Mouse (Mus musculus) forebrain, embryonic 15.5 days (tissue): ENCODE measurements around the gene Tpgs1. TPM values are rescaled to one million over a fixed set of nuclear protein-coding genes. Genes with fewer than 3 reads are reported as not detected.

Experiments
- ATAC-seq: fragments of 200-750 bp; cut with Nextera tagmentation; replicated peaks from 2 replicates; pipeline ENCODE4 v1.8.0; 2017; ENCODE audit warnings: mild to moderate bottlenecking, moderate TSS enrichment, moderate library complexity
- H3K27ac ChIP-seq: fragments of 300-500 bp; sonication (generic); replicated peaks from 2 replicates; pipeline ENCODE4 v1.5.1; 2015; ENCODE audit warnings: mild to moderate bottlenecking, inconsistent platforms
- H3K27me3 ChIP-seq: fragments of 300-500 bp; sonication (generic); 2 replicates; pipeline ENCODE4 v1.6.1; 2015; ENCODE audit warnings: inconsistent platforms
- H3K36me3 ChIP-seq: fragments of 300-500 bp; sonication (generic); 2 replicates; pipeline ENCODE4 v1.6.1; 2015; ENCODE audit warnings: mild to moderate bottlenecking, inconsistent platforms
- H3K4me1 ChIP-seq: fragments of 300-500 bp; sonication (generic); 2 replicates; pipeline ENCODE4 v1.6.1; 2015; ENCODE audit warnings: inconsistent platforms
- H3K4me2 ChIP-seq: fragments of 300-500 bp; sonication (generic); replicated peaks from 2 replicates; pipeline ENCODE4 v1.6.1; 2015; ENCODE audit warnings: mild to moderate bottlenecking, inconsistent platforms
- H3K4me3 ChIP-seq: fragments of 300-500 bp; sonication (generic); 2 replicates; pipeline ENCODE4 v1.5.1; 2015; ENCODE audit warnings: mild to moderate bottlenecking, inconsistent platforms
- H3K9ac ChIP-seq: fragments of 300-500 bp; sonication (generic); replicated peaks from 2 replicates; pipeline ENCODE4 v1.6.1; 2015; ENCODE audit warnings: mild to moderate bottlenecking, inconsistent platforms
- H3K9me3 ChIP-seq: fragments of 300-500 bp; sonication (generic); 2 replicates; pipeline ENCODE4 v1.6.1; 2016; ENCODE audit warnings: inconsistent platforms
- WGBS: fragments of 180-500 bp; shearing (Covaris S2); methylation state at CpG from one replicate; pipeline ENCODE4 v1.1.7; 2015; ENCODE audit warnings: mixed read lengths; 5-methylcytosine and 5-hydroxymethylcytosine counted together
- polyA plus RNA-seq: library from polyadenylated mRNA; unstranded; fragments of >200 nt; fragmentation: Nextera tagmentation; extraction: Ambion mirVana; gene quantifications from 2 replicates; pipeline ENCODE4 v1.2.1, GENCODE M21; 2015

The Tpgs1 gene
- polyA plus RNA-seq, 1 experiment from 2014 or later = 80.0 TPM

GRCm38 (mm10) chr10:79671396-79672087, 2.4 kb downstream of the Tpgs1 start:
- Histone ChIP-seq H3K9ac (no peak overlapping the region), H3K9me3 (no peaks in the 10 kb centered on the region), H3K4me3 (no peak overlapping the region), H3K27ac (no peak overlapping the region), H3K36me3 (no peaks in the 10 kb centered on the region), H3K4me1 (peaks cover 21% of the 10 kb centered on the region), H3K4me2 (no peak overlapping the region), H3K27me3 (no peaks in the 10 kb centered on the region)
- 77% methylated on average over 6 of the region's 6 CpGs for WGBS
- ATAC-seq = no peak

GRCm38 (mm10) chr10:79672088-79672455, 2.9 kb downstream of the Tpgs1 start:
- Histone ChIP-seq H3K9ac (no peak overlapping the region), H3K4me2 (no peak overlapping the region), H3K36me3 (no peaks in the 10 kb centered on the region), H3K9me3 (no peaks in the 10 kb centered on the region), H3K4me3 (no peak overlapping the region), H3K4me1 (peaks cover 21% of the 10 kb centered on the region), H3K27me3 (no peaks in the 10 kb centered on the region), H3K27ac (no peak overlapping the region)
- no peak for ATAC-seq
- 66% methylated on average over 3 of the region's 3 CpGs for WGBS

- WGBS = 94% methylated on average over 3 of the region's 3 CpGs
- H3K4me1 ChIP-seq = peaks cover 19% of the 10 kb centered on the region
These were observed 3.9 kb downstream of the Tpgs1 start for GRCm38 (mm10) chr10:79673054-79673453.

GRCm38 (mm10) chr10:79675346-79676035, 6.3 kb downstream of the Tpgs1 start:
- H3K36me3 ChIP-seq = no peaks in the 10 kb centered on the region
- H3K9ac ChIP-seq = no peak overlapping the region
- H3K4me1 ChIP-seq = peaks cover 8% of the 10 kb centered on the region
- no peak overlapping the region for H3K4me2 ChIP-seq
- 60% methylated on average over 44 of the region's 44 CpGs for WGBS
- no peak overlapping the region for H3K4me3 ChIP-seq
- H3K27me3 ChIP-seq = no peaks in the 10 kb centered on the region
- no peaks in the 10 kb centered on the region for H3K9me3 ChIP-seq
- no peak overlapping the region for H3K27ac ChIP-seq
- no peak for ATAC-seq

More at GRCm38 (mm10) chr10:79673054-79673453, 3.9 kb downstream of the Tpgs1 start:
- no peak overlapping the region for H3K9ac ChIP-seq
- no peaks in the 10 kb centered on the region for H3K36me3 ChIP-seq
- no peaks in the 10 kb centered on the region for H3K9me3 ChIP-seq
- H3K4me2 ChIP-seq = no peak overlapping the region
- H3K4me3 ChIP-seq = no peak overlapping the region
- no peaks in the 10 kb centered on the region for H3K27me3 ChIP-seq
- ATAC-seq = no peak
- no peak overlapping the region for H3K27ac ChIP-seq

- no peaks in the 10 kb centered on the region for H3K9me3 ChIP-seq
- peak overlapping the region; percentile 54 for H3K9ac ChIP-seq
- H3K4me1 ChIP-seq = peaks cover 25% of the 10 kb centered on the region
- H3K27ac ChIP-seq = peak overlapping the region; percentile 95
- H3K4me3 ChIP-seq = peak overlapping the region; percentile 87
- H3K36me3 ChIP-seq = peaks cover 18% of the 10 kb centered on the region
- 39% methylated on average over 11 of the region's 11 CpGs for WGBS
- H3K4me2 ChIP-seq = peak overlapping the region; percentile 96
- H3K27me3 ChIP-seq = no peaks in the 10 kb centered on the region
- ATAC-seq = peak; percentile 21
These were observed 11.7 kb downstream of the Tpgs1 start for GRCm38 (mm10) chr10:79680606-79681495.

GRCm38 (mm10) chr10:79681591-79682245, 12.5 kb downstream of the Tpgs1 start, which contains the start of gene Cdc34:
Gene Cdc34 (plus strand): TSS chr10:79682195.
- Histone ChIP-seq H3K4me2 (peak within 1 kb of the TSS; percentile 96), H3K27ac (peak within 1 kb of the TSS; percentile 95), H3K36me3 (peaks cover 26% of the 10 kb centered on the region), H3K9me3 (no peaks in the 10 kb centered on the region), H3K9ac (peak within 1 kb of the TSS; percentile 71), H3K4me1 (peaks cover 25% of the 10 kb centered on the region), H3K27me3 (no peaks in the 10 kb centered on the region), H3K4me3 (peak within 1 kb of the TSS; percentile 87)
- under 1% methylated on average over 63 of the region's 84 CpGs for WGBS
- ATAC-seq = peak; percentile 96

- Histone ChIP-seq H3K36me3 (peaks cover 34% of the 10 kb centered on the region), H3K27ac (peak overlapping the region; percentile 95), H3K9ac (peak overlapping the region; percentile 71), H3K27me3 (no peaks in the 10 kb centered on the region), H3K4me2 (peak overlapping the region; percentile 96), H3K4me1 (peaks cover 25% of the 10 kb centered on the region), H3K4me3 (peak overlapping the region; percentile 87), H3K9me3 (no peaks in the 10 kb centered on the region)
- WGBS = under 1% methylated on average over 10 of the region's 10 CpGs
- ATAC-seq = no peak; the same call in 1 of the 2 replicates
These were observed 13.4 kb downstream of the Tpgs1 start for GRCm38 (mm10) chr10:79682551-79682915.

GRCm38 (mm10) chr10:79682916-79683582, 13.9 kb downstream of the Tpgs1 start:
- Histone ChIP-seq H3K4me3 (peak overlapping the region; percentile 87), H3K4me1 (peaks cover 25% of the 10 kb centered on the region), H3K9ac (peak overlapping the region; percentile 71), H3K9me3 (no peaks in the 10 kb centered on the region), H3K4me2 (peak overlapping the region; percentile 96), H3K36me3 (peaks cover 39% of the 10 kb centered on the region), H3K27me3 (no peaks in the 10 kb centered on the region), H3K27ac (peak overlapping the region; percentile 95)
- ATAC-seq = no peak
- 3% methylated on average over 10 of the region's 10 CpGs for WGBS

GRCm38 (mm10) chr10:79683726-79684640, 14.8 kb downstream of the Tpgs1 start:
- WGBS = 92% methylated on average over 6 of the region's 6 CpGs
- peaks cover 48% of the 10 kb centered on the region for H3K36me3 ChIP-seq
- H3K27me3 ChIP-seq = no peaks in the 10 kb centered on the region
- no peak overlapping the region; the same call in 1 of the 2 replicates for H3K9ac ChIP-seq
- no peaks in the 10 kb centered on the region for H3K9me3 ChIP-seq
- peak overlapping the region; percentile 87 for H3K4me3 ChIP-seq
- H3K4me2 ChIP-seq = peak overlapping the region; percentile 96
- H3K27ac ChIP-seq = no peak overlapping the region
- ATAC-seq = no peak
- peaks cover 25% of the 10 kb centered on the region for H3K4me1 ChIP-seq

GRCm38 (mm10) chr10:79684770-79685600, 15.8 kb downstream of the Tpgs1 start:
- peaks cover 57% of the 10 kb centered on the region for H3K36me3 ChIP-seq
- no peak overlapping the region for H3K9ac ChIP-seq
- H3K4me3 ChIP-seq = no peak overlapping the region
- no peak overlapping the region for H3K27ac ChIP-seq
- H3K9me3 ChIP-seq = no peaks in the 10 kb centered on the region
- ATAC-seq = no peak
- no peak overlapping the region for H3K4me2 ChIP-seq
- WGBS = 94% methylated on average over 25 of the region's 25 CpGs
- H3K4me1 ChIP-seq = peaks cover 25% of the 10 kb centered on the region
- H3K27me3 ChIP-seq = no peaks in the 10 kb centered on the region
